Mouse (Mus musculus): Measurements from ENCODE around the gene Crnn. TPM values are rescaled to one million over a fixed set of nuclear protein-coding genes. Genes with fewer than 3 reads are reported as not detected.

Gene Crnn
- not detected for total RNA-seq (2021)
- long read RNA-seq, experiment 1: 0 reads
- long read RNA-seq, experiment 2: 0 reads

DNA sequence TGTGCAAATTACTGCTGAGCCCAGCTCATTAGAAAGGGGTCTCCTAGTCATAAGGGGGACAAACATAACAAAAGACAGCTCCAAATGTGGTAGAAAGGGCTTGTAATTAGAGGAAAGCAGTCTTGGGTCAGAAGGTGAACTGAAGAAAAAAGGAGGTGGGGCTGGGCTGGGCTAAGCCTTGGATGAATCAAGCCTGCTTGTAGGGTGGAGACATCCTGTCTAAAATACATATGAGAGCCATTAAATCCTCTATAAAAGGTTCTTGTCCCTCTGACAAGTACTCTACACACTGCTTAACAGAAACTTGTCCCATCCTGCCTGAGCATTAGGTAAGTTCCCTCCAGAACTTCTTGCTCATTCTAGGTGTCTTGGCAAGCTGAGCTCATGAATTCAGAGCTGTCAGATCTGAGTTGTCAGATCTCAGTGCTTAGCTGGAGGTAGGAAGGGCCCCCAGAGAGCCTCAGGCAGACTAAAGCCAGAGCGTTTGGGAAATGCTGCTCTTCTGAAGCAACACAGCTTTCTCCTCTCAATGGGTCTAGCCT is at the start of gene Crnn:
TSS of gene Crnn (plus strand) at position 278 of the 542 bp plus-strand sequence.
- Histone ChIP-seq H3K27ac (no peak within 1 kb of the TSS), H3K4me3 (no peak within 1 kb of the TSS)
- no peak for TF ChIP-seq CTCF (IDR thresholded peaks at IDR 0.05)
- intact Hi-C loops (cut with DNase I): no loop called here
- DNase-seq: no peak

DNA sequence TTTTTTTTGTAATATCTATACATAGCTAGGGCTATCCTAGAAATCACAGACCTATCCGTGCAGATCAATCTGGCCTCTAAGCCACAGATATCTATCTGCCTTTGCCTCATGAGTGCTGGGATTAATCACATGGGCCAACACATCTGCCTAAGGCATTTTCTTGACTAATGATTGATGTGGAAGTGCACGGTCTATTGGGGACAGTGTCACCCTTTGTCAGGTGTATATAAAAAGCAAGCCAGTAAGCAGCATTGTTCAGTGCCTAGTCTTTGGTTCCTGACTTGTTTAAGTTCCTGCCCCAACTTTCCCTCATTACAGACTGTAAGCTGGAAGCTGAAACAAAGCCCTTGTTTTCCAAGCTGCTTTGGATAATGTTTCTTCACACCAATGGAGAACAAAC is 48.1 kb upstream of the Crnn start:
- intact Hi-C loops (cut with DNase I): no loop called here

DNA sequence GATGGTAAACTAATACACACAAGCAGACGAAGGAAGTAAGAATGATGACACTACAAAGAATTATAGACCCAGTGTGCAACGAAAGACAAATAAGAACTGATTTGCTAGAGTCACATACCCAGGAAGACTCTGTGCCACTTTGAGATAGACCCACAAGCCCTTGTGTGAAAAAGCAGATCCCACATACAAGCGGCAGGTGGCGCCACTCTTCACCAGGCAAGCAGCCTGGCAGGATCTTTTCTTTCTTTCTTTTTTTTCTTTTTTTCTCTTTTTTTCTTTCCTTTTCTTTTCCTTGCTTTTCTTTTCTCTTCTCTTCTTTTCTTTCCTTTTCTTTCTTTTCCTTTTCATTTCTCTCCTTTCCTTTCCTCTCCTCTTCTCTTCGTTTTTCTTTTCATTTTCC is 32.9 kb upstream of the Crnn start:
- no peak for DNase-seq
- Histone ChIP-seq H3K27ac (no peak overlapping the region), H3K4me3 (no peak overlapping the region)
- peak; percentile 34; the same call in 1 of the 2 replicates for TF ChIP-seq CTCF (IDR thresholded peaks at IDR 0.05)
- intact Hi-C loops (cut with DNase I): no loop called here

More for the DNA sequence above, 48.1 kb upstream of the Crnn start:
- TF ChIP-seq CTCF (IDR thresholded peaks at IDR 0.05): no peak
- Histone ChIP-seq H3K27ac (no peak overlapping the region), H3K4me3 (no peak overlapping the region)
- DNase-seq: no peak

DNA sequence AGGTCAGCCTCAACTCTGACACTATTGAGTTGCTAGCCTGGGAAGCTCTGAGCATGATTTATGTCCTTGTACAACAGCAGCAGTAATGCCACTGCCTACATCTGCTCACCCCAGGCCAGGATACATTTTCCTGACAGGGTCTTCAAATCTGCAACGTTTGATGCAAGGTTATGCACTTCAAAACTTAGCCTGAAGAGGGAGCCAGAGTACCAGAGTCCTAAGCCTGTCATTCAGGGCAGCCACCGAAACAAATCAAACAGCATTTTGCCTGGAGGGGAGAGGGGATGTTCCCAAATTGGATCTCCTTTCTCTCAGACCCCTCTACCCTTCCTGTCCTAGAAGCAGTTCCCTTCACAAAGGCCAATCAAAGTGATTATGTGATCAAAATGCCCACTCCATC is 30.1 kb upstream of the Crnn start:
- peak; percentile 50 for TF ChIP-seq CTCF (IDR thresholded peaks at IDR 0.05)
- intact Hi-C loops (cut with DNase I): no loop called here
- Histone ChIP-seq H3K27ac (no peak overlapping the region), H3K4me3 (no peak overlapping the region)
- DNase-seq: no peak

DNA sequence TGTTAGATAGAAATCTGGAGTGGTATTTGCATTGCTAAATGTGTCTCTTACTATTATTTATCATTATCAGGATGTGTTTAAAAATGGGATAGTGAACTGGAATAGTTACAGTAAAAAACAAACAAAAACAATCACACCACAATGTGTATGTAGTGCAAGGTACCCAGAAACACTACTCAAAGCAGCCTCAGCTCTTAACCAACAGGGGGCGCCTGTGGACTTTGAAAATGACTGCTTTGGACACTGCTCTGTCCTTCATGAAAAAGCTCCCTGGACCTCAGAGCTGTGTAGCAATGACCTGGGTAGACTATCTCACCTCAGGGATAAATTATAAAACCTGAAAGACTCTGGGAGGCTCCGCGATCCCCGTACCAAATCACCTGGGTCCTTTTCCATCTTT is 25.5 kb upstream of the Crnn start:
- peak; percentile 6; the same call in 1 of the 2 replicates for TF ChIP-seq CTCF (IDR thresholded peaks at IDR 0.05)
- DNase-seq: no peak
- intact Hi-C loops (cut with DNase I): no loop called here

DNA sequence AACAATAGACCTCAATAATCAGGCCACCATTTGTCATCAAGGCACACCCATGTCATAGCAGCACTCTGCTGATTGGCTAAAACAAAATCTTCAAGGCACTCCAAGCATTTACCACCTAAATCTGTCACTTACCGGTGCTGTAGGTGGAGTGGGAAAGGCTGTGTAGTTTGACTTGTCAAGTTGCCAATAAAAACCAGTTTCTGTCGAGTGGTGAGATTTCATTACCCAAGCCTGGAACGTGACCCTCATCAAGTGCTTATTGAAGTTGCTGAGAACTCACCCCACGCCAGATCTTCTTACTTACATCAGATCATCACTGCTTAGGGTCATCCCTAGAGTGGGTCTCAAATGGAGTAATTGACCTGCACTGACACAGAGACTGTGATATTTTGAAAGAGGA is 16.5 kb upstream of the Crnn start:
- no peak for DNase-seq
- intact Hi-C loops (cut with DNase I): no loop called here
- Histone ChIP-seq H3K4me3 (no peak overlapping the region), H3K27ac (no peak overlapping the region)
- TF ChIP-seq CTCF (IDR thresholded peaks at IDR 0.05): no peak

More for the DNA sequence above, 25.5 kb upstream of the Crnn start:
- H3K4me3 ChIP-seq: no peak overlapping the region
- no peak overlapping the region for H3K27ac ChIP-seq

DNA sequence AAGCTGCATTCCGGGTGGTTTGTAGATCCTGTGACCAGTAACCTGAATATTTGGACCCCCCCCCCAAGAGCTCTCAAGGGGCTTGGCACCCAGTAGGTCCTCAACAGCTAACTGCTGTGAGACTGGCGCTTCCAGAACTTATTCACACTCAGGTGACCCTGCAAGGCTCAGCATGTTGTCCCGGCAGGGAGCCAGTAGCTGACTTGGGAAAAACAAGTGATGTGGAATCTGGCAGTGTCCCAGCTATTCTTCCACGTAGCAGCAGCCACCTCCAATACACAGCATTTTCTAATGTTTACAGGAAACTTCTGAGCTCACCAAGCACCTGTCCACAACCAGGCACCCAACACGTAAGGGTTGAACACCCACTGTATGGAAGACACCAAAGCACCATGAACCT is 15.5 kb upstream of the Crnn start:
- no peak overlapping the region for H3K4me3 ChIP-seq
- H3K27ac ChIP-seq: no peak overlapping the region
- intact Hi-C loops (cut with DNase I): no loop called here

DNA sequence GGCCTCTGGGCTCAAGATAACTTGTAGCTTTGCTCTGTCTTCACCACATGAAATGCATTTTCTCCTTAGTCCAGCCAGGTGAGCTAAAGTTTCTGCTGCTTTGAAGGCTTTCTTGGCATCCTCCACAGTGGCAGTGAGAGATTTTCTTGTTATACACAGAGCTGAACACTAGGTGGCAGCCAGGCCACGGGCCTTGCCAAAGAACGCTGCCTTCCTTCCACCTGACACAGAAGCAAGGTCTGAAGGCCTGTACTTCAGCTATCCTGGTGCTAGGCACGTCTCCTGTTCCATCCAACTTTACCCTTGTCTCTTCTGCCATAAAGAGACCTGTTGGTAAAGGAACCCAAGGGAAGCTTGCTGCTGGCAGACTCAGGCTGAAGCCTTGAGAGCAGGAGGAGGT is 14.1 kb upstream of the Crnn start:
- H3K27ac ChIP-seq: no peak overlapping the region
- peak; percentile 70 for TF ChIP-seq CTCF (IDR thresholded peaks at IDR 0.05)
- H3K4me3 ChIP-seq: no peak overlapping the region
- DNase-seq: peak; percentile 36
- intact Hi-C loops (cut with DNase I): loop anchor here (5.0 kb wide), 1 partner anchor 362 kb away; no protein-coding TSS in a partner anchor

More for the DNA sequence above, 15.5 kb upstream of the Crnn start:
- no peak for TF ChIP-seq CTCF (IDR thresholded peaks at IDR 0.05)
- DNase-seq: no peak

DNA sequence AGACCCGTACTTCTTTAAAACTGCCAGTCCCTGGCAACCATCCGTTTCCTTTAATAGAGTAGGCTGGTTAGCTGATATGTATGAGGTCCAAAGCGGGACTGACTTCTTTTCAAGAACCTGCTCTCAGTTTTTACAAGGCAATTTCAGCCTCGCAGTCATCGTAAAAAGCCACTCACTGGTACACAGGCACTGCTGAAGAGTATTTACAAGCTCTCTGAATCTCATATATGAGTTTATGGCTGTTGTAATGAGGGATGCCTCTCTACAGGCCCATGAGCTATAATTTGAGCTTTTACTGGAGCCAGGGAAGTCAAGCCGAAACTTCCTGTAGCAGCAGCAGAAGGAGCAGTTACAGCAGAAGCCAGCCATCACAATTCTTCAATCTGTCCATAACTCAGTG is 17.9 kb downstream of the Crnn start:
- intact Hi-C loops (cut with DNase I): no loop called here
- Histone ChIP-seq H3K4me3 (no peak overlapping the region), H3K27ac (no peak overlapping the region)
- no peak for TF ChIP-seq CTCF (IDR thresholded peaks at IDR 0.05)
- DNase-seq: no peak

DNA sequence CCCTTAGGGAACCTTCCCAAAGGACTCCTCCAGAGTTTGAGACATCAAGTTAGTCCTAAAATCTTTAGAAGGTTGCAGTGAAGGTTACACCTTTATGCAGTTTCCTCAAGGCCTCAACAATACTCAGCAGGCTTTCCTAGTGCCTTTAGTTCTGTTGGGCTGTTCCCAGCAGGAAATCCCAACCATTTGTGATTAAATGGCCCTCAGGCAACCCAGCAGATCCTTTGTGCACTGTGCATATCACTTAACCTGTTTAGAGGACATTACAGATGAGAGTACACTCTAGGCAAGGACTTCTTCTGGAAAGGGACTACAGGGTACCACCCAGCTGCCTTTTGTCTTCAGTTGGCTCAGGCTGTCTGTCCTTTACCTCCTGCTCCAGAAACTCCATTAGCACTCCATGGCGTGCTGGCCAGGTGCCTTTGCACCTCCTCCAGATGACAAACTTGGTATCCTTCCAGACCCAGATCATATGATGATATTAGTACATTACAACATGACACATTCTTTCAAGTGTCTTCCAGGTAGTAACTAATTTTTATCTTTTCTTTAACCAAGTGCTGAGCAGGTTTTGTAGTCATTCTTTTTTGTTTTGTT is 18.5 kb downstream of the Crnn start:
- Histone ChIP-seq H3K4me3 (no peak overlapping the region), H3K27ac (no peak overlapping the region)
- TF ChIP-seq CTCF (IDR thresholded peaks at IDR 0.05): no peak
- intact Hi-C loops (cut with DNase I): no loop called here
- no peak for DNase-seq

DNA sequence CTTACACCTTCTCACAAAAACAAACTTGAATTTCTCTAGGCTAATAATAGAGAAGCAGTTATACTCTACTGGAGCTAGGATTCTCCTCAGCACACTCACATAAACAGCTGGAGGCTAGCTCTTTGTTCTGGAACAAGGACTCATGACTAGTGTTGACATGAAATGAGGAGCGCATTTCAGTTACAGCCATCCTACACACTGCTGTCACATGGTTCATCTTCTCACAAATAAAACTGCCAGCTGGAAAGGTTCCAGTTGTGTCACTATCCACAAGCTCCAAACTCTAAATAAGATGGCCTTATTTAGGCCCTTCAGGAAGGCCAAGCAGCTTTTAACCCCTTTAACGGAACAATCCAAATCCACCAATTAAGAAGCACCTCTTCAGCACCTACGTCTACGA is 36.3 kb downstream of the Crnn start:
- intact Hi-C loops (cut with DNase I): no loop called here
- DNase-seq: no peak
- Histone ChIP-seq H3K27ac (no peak overlapping the region), H3K4me3 (no peak overlapping the region)
- TF ChIP-seq CTCF (IDR thresholded peaks at IDR 0.05): no peak

DNA sequence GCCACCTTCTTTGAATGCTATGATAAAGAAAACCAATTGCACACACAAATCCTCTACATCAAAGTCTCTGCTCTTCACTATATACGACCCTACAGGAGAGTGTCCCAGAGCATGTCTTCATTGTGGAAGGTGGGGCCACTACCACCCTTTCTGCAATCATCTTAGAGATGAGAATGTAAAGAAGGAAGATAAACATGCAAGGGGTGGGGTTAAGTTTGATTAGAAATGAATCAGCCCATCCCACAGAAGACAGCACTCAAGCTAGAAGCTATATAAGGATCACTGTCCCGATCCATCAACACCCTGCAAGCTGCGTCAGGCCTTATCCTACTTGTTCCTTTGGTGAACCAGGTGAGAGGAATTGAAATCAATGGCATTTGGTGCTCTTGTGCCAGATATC is 52.4 kb downstream of the Crnn start, which contains the start of gene Flg2:
TSS of gene Flg2 (plus strand) at position 301 of the 400 bp plus-strand sequence.
- DNase-seq: no peak
- no peak within 1 kb of the TSS for H3K4me3 ChIP-seq
- H3K27ac ChIP-seq: no peak within 1 kb of the TSS
- intact Hi-C loops (cut with DNase I): no loop called here
- TF ChIP-seq CTCF (IDR thresholded peaks at IDR 0.05): no peak

Other genes starting within 250 kb of the Crnn start
- not detected for gene Lce3a, start 218.6 kb upstream of the Crnn start, total RNA-seq (2021)
- not detected for gene Lce3b, start 211.8 kb upstream of the Crnn start, total RNA-seq (2021)
- gene Lce3c, start 200.3 kb upstream of the Crnn start, total RNA-seq (2021): not detected
- gene Lce3d, start 187.4 kb upstream of the Crnn start, total RNA-seq (2021): not detected
- not detected for gene Lce3e, start 177.7 kb upstream of the Crnn start, total RNA-seq (2021)
- gene Lce3f, start 152.6 kb upstream of the Crnn start, total RNA-seq (2021): not detected
- not detected for gene Crct1, start 129.1 kb upstream of the Crnn start, total RNA-seq (2021)
- not detected for gene Lce1m, start 125.7 kb upstream of the Crnn start, total RNA-seq (2021)
- not detected for gene Gm4858, start 76.0 kb upstream of the Crnn start, total RNA-seq (2021)
- gene Flg2, start 52.5 kb downstream of the Crnn start, total RNA-seq (2021): not detected
- gene Flg, start 128.7 kb downstream of the Crnn start, total RNA-seq (2021): not detected
- not detected for gene Hrnr, start 175.0 kb downstream of the Crnn start, total RNA-seq (2021)
- not detected for gene Rptn, start 248.9 kb downstream of the Crnn start, total RNA-seq (2021)

All from gastrocnemius, adult 2 months (tissue).